Mouse (Mus musculus) erythroid progenitor cell, adult 5-6 weeks (primary cell): ENCODE results near the gene Prm3. TPM values are rescaled to one million over a fixed set of nuclear protein-coding genes. Genes with fewer than 3 reads are reported as not detected.
"Not testable (repeated sequence)": the region's sequence is repeated elsewhere in the genome, so short reads cannot be mapped to it uniquely, and the experiment has no call there.

ENCODE experiments used
- ATAC-seq: replicated peaks from 2 replicates; pipeline ENCODE4 v1.8.0; 2016; ENCODE audit warnings: moderate number of reproducible peaks, mild to moderate bottlenecking, moderate TSS enrichment, inconsistent platforms; ENCODE audit not compliant: poor library complexity, low FRiP score, severe bottlenecking
- total RNA-seq, 2 experiments: library from RNA; stranded (forward) in 1 of 2; stranded (reverse) in 1 of 2; fragments of 150-400 nt in 1 of 2; fragments of 186-747, 209-891 nt in 1 of 2; gene quantifications; 2 replicates each; pipeline versions ENCODE4 v1.2.3 to v1.2.4; 2015 to 2017; ENCODE audit warnings: low replicate concordance in 2 of 2

Gene Prm3
- total RNA-seq, 2 experiments from 2014 or later: not detected

- ATAC-seq: no peak
These were observed 15.2 kb upstream of the Prm3 start, which contains the start of gene Prm1 for GRCm38 (mm10) chr16:10805789-10806527. Gene Prm1, minus strand, starts transcription at chr16:10805839.

GRCm38 (mm10) chr16:10802420-10802819, 11.7 kb upstream of the Prm3 start:
- ATAC-seq: not testable (repeated sequence)

- ATAC-seq: no peak
These were observed 5.3 kb upstream of the Prm3 start, which contains the start of gene Prm2 for GRCm38 (mm10) chr16:10796034-10796433. Gene Prm2, minus strand, starts transcription at chr16:10796134.

- ATAC-seq: no peak
These were observed 1.8 kb downstream of the Prm3 start for GRCm38 (mm10) chr16:10788866-10789265.

- ATAC-seq: no peak
These were observed 2.4 kb downstream of the Prm3 start, which contains the start of gene Tnp2 for GRCm38 (mm10) chr16:10788271-10788670. Gene Tnp2, minus strand, starts transcription at chr16:10788660.

GRCm38 (mm10) chr16:10787548-10788058, 3.1 kb downstream of the Prm3 start:
- no peak for ATAC-seq

GRCm38 (mm10) chr16:10786782-10787547, 3.7 kb downstream of the Prm3 start:
- ATAC-seq: 0 out of 2 replicates have a peak, but pooled peaks have one; percentile 7

- ATAC-seq: peak; percentile 75
These were observed 4.4 kb downstream of the Prm3 start for GRCm38 (mm10) chr16:10786288-10786687.

- ATAC-seq: peak; percentile 70
These were observed 5.1 kb downstream of the Prm3 start, which contains the start of gene Socs1 for GRCm38 (mm10) chr16:10785371-10786231. Gene Socs1, minus strand, starts transcription at chr16:10785536.

- peak; percentile 56 for ATAC-seq
These were observed 5.8 kb downstream of the Prm3 start for GRCm38 (mm10) chr16:10784793-10785370.

GRCm38 (mm10) chr16:10783883-10784792, 6.6 kb downstream of the Prm3 start:
- no peak for ATAC-seq

- no peak for ATAC-seq
These were observed 7.3 kb downstream of the Prm3 start for GRCm38 (mm10) chr16:10783451-10783850.

GRCm38 (mm10) chr16:10783152-10783434, 7.6 kb downstream of the Prm3 start:
- no peak for ATAC-seq

GRCm38 (mm10) chr16:10782377-10783151, 8.2 kb downstream of the Prm3 start:
- ATAC-seq: no peak

GRCm38 (mm10) chr16:10781862-10782371, 8.8 kb downstream of the Prm3 start:
- no peak for ATAC-seq

- ATAC-seq: no peak
These were observed 10.0 kb downstream of the Prm3 start for GRCm38 (mm10) chr16:10780631-10781120.

- ATAC-seq: no peak
These were observed 13.0 kb downstream of the Prm3 start for GRCm38 (mm10) chr16:10777579-10778160.
